Mouse (Mus musculus): ENCODE measurements around the gene Paqr9. TPM values are rescaled to one million over a fixed set of nuclear protein-coding genes. Genes with fewer than 3 reads are reported as not detected.
A peak's percentile ranks its signal among the peaks of the same experiment; 100 is the strongest.

The Paqr9 gene
- total RNA-seq, 2 experiments from 2014 or later, result 8.4 to 16.1 TPM

- no peak for DNase-seq (ENCODE audit: low spot score in 2 of 2)
Observed at GRCm38 (mm10) chr9:95542475-95542874, 17.0 kb upstream of the Paqr9 start.

DNA sequence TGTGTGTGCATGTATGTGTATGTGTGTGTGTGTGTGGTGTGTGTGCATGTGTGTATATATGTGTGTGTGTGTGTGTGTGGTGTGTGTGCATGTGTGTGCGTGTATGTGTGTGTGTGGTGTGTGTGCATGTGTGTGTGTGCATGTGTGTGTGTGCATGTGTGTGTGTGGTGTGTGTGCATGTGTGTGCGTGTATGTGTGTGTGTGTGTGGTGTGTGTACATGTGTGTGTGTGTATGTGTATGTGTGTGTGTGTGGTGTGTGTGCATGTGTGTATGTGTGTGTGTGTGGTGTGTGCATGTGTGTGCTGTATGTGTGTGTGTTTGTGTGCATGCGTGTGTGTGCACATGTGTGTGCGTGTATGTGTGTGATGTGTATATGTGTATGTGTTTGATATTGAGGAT is 14.9 kb upstream of the Paqr9 start:
- DNase-seq (ENCODE audit: low spot score in 2 of 2), result no peak

- no peak for DNase-seq (ENCODE audit: low spot score in 2 of 2)
Observed at GRCm38 (mm10) chr9:95546679-95547078, 12.8 kb upstream of the Paqr9 start.

DNA sequence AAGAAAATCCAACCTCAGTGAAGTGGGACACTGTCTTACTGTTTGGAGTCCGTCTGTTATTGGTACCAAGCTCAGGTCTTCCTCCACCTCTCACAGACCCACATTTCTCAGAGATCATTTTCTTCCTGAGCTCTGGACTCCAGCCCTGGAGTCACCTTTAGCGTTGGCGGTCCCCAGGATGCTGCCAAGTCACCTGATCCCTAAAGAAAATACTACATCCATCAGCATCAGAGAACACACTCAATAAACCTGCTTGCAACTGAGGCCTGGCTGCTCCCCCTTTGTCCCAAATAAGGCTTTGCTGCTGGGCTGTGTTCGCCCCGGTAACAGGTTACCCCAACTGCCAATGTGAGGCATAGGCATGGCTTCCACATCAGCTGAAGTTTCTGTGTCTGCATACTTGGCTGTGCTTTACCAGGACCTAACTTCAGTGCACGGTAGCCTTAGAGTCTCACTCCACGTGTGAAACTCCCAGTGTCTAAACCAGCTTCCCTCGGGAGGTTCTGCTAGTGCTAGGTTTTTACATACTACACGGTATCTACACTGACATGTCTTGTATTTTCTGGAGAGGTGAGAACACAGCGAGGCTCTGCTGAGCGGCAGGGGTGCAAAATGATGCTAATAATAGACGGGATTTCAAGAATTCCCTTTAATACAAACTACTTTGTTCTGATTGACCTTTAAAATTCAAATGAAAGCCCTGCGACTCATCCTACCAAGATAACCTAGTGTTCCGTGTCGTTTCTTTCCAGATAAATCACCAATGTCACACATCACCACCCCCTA is 9.6 kb upstream of the Paqr9 start:
- DNase-seq (ENCODE audit: low spot score in 2 of 2), result no peak

DNA sequence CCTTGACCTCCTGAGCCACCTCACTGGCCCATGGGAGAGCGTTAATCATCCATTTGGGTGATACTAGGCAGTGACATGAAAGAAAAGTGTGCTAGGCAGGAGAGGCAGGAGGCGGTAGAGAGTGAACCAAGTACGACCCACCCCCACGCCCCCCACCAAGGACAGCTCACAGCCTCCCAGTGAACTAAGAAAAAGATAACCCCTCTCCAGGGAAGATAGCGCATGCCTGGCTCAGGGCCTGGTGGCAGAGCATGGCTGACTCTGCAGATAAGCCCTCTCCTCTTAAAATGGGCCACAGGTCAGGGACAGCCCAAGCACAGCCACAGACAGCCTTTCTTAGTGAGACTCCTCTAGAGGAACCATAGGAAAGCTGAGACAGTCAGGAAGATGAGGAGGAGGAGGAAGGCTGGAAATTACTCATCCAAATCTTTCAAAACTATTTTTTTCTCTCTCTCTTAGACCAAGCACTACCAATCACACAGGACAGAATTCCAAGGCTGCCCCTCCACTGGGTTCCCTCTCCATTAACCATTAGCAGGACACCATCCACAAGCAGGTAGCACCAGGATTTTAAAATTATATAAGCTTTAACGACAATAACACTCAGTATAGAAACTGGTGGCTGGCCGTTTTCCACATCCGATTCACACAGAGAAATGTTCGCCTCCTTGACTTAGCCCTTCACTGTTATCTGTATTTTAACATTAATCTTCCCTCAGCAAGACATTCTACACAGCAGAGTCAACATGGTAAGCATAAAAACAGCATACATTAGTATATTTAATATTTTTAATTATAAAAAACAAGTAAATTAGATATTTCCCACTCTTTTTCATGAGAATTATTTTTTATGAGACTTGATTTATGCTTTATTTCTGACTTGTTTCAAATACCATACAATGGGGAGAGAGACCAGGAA is 8.3 kb upstream of the Paqr9 start:
- no peak for DNase-seq (ENCODE audit: low spot score in 2 of 2)

DNA sequence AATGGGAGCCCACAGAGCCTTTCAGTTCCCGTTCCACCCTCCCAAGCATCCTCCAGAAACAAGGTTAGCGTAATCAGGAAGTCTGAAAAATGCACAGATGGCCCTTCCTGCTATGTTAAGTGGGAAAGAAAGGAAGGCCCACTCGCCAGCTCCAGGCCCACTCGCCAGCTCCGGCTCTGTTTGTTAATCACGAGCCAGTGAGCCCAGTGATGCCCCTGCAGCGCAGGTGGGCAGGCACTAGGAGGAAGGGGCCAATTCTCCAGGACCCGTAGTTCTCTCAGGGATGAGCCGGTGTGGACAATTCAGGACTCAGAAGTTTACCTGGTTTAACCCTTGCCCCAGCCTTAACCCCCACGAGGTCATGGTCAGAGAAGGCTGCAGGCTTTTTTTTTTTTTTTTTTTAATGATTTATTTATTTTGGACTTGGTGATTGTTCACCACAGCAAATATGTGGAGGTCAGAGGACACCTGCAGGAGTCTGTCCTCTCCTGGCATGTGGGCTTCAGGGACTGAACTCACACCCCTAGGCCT is 7.2 kb upstream of the Paqr9 start:
- DNase-seq (ENCODE audit: low spot score in 2 of 2), result no peak

GRCm38 (mm10) chr9:95554231-95555221 is 4.9 kb upstream of the Paqr9 start:
- DNase-seq (ENCODE audit: low spot score in 2 of 2), result no peak

- no peak for DNase-seq (ENCODE audit: low spot score in 2 of 2)
Observed at GRCm38 (mm10) chr9:95555233-95555740, 4.2 kb upstream of the Paqr9 start.

DNA sequence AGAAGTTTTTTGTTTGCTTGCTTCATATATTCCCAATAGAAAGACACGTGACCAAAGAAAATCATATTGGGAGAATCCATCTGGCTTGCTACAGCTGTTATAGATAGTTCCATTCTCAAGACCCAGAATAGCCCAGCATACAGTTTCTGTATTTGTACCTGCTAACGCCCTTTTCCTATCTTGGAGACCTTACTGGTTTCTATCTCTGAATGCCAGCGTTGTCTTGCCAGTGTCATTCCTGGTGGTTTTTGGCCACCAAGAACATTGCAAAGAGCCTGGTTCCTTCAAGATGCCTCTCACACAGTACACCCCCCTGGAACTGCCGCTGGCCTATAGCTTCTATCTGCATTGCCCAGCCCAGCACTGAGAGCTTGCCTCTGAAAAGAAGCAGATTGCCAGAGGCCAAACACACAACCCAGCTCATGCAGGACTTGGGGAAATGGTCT is 3.4 kb upstream of the Paqr9 start:
- no peak for DNase-seq (ENCODE audit: low spot score in 2 of 2)

GRCm38 (mm10) chr9:95557722-95558121 is 1.7 kb upstream of the Paqr9 start:
- DNase-seq (ENCODE audit: low spot score in 2 of 2), result no peak

GRCm38 (mm10) chr9:95558726-95559058 is 765 bp upstream of the Paqr9 start:
- no peak for DNase-seq (ENCODE audit: low spot score in 2 of 2)

DNA sequence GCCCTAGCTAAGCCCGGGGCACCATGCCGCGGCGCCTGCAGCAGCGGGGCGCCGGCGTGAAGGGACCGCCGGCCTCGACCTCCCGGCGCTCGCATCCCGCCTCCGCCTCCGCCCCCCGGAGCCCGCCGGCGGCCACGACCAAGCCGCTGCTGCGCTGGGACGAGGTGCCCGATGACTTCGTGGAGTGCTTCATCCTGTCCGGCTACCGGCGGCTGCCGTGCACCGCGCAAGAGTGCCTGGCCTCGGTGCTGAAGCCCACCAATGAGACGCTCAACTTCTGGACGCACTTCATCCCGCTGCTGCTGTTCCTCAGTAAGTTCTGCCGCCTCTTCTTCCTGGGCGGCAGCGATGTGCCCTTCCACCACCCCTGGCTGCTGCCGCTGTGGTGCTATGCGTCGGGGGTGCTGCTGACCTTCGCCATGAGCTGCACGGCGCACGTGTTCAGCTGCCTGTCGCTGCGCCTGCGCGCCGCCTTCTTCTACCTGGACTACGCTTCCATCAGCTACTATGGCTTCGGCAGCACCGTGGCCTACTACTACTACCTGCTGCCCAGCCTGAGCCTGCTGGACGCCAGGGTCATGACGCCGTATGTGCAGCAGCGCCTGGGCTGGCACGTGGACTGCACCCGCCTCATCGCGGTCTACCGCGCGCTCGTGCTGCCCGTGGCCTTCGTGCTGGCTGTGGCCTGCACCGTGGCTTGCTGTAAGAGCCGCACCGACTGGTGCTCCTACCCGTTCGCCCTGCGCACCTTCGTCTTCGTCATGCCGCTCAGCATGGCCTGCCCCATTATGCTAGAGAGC is 679 bp downstream of the Paqr9 start:
- peak in 1 of 2 experiments; percentile 18 for DNase-seq (ENCODE audit: low spot score in 2 of 2)

DNA sequence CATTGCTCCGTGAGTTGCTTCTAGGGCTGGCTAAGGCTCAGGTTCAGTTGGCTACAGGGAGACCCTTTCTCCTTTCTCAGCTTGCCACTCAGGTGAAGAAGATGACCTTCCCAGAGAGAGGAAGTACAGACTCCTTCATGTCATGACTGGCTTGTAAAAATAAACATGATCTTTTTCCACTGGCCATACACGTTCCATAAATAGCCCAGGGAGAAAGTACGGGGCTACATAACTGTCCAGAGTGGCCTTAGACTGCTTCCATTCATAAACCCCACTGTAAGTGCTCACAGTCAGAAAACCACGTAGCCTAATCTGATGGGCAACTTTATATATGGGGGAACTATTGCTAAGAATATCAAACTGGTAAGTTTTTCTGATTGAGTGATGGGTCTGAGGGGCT is 4.6 kb downstream of the Paqr9 start:
- no peak for DNase-seq (ENCODE audit: low spot score in 2 of 2)

DNA sequence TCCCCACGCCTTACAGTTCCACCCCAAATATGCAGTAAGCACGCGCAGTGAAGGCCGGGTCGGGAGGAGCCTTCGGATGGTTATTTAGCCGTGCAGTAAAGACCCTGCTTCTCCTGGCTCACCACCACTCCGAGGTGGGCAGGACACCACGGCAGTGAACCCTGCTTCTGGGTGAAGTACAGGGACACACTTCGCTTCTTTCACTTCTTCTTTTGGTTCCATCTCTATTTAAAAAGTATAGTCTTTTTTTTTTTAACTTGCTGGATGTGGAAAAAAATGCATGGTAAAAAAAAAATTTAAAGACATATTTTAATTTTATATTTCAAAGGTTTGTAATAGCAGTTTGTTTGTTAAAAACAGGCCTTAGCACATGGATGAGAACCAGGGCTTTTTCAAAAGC is 6.9 kb downstream of the Paqr9 start:
- no peak for DNase-seq (ENCODE audit: low spot score in 2 of 2)

- DNase-seq (ENCODE audit: low spot score in 2 of 2), result no peak
Observed at GRCm38 (mm10) chr9:95566931-95567330, 7.5 kb downstream of the Paqr9 start.

DNA sequence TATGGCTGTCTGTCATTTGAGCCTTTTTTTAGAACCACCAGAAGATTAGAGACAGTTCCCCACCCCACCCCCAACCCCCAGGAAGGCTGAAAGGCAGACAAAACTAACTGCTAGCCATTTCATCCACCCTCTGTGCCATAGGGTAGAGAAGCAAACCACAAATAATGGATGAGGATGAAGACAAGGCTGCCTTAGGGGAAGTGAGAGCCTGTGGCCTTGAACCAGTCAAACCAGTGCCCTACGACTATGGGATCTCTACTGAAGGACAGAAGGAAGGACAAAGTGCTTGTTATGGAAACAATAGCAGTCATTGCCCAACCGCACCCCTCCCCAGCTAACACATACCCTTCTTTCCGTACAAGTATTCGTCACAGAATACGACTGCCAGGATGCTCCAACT is 9.8 kb downstream of the Paqr9 start:
- DNase-seq (ENCODE audit: low spot score in 2 of 2), result no peak

GRCm38 (mm10) chr9:95569966-95570365 is 10.5 kb downstream of the Paqr9 start:
- no peak for DNase-seq (ENCODE audit: low spot score in 2 of 2)

- DNase-seq (ENCODE audit: low spot score in 2 of 2), result no peak
Observed at GRCm38 (mm10) chr9:95570604-95571003, 11.1 kb downstream of the Paqr9 start.

DNA sequence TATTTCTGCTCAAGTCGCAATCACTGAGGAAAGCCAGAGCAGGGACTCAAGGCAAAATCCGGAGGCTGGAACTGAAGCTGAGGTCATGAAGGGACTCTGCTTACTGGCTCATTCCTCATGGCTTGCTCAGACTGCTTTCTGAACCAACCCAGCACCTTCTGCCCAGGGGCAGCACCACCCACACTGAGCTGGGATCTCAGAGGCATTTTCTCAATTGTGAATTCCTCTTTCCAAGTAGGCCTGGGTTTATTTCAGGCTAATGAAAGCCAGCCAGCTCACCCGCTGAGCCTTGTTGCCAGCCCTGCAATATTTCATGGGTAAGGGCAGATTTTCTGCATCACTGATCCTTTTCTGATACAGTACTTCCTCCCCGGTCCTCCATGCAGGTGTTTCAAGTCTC is 12.0 kb downstream of the Paqr9 start:
- DNase-seq (ENCODE audit: low spot score in 2 of 2), result no peak

DNA sequence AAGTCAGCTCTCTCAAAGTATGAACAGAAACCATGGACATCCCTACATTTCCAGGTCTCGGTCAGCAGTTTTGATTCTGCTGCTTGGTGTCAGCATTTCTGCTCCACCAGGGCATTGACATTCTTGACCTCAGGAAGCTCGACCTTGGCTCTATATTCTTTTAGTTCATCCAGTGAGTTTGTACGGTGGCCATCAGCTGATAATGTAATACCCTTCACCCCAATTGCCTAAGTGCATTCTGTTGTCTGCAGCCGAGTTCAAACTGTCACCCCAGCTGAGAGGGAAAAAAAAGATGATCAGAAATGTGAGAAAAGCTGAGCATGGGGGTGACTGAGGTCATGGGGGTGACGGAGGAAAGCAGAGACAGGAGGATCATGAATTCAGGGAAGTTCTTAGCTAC is 13.1 kb downstream of the Paqr9 start:
- DNase-seq (ENCODE audit: low spot score in 2 of 2), result no peak

Data from adrenal gland, adult 18-20 months (tissue).